Mouse (Mus musculus): ENCODE measurements at regions not wholly inside any gene's neighbourhood (a gene's known extent, or its start where the extent isn't known, plus 50 kb on each side); places are given as distances from the start of the nearest gene placed in this dataset.

DNA sequence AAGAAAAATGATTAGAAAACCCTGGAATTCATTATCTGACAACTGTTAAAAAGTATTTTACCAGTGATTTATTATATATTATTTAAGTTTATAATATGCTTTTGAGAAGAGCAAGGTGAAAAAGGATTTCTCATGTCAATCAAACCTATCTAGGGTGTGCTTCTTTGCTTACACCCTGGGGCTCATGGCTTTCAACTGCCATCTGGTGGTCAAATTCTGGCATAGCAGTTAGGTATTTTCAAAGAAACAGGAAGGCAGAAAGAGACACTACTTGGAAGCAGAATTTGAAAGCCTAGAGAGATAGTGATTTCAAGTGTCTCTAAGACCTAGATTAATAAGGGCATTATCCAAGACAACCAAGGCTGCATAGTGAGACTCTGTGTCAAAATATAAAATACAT lies 167.8 kb upstream of the Amot start:
- DNase-seq (ENCODE audit: low spot score in 2 of 2): peak in 1 of 2 experiments; percentile 7

GRCm38 (mm10) chrX:145651647-145652046 lies 146.7 kb upstream of the Amot start:
- DNase-seq (ENCODE audit: low spot score in 2 of 2): no peak

- no peak for DNase-seq (ENCODE audit: low spot score in 2 of 2)
Observed at GRCm38 (mm10) chrX:145619649-145620048, 114.7 kb upstream of the Amot start.

- no peak for DNase-seq (ENCODE audit: low spot score in 2 of 2)
Observed at GRCm38 (mm10) chrX:145602085-145602484, 97.1 kb upstream of the Amot start.

GRCm38 (mm10) chrX:145590733-145591132 lies 85.8 kb upstream of the Amot start:
- no peak for DNase-seq (ENCODE audit: low spot score in 2 of 2)

DNA sequence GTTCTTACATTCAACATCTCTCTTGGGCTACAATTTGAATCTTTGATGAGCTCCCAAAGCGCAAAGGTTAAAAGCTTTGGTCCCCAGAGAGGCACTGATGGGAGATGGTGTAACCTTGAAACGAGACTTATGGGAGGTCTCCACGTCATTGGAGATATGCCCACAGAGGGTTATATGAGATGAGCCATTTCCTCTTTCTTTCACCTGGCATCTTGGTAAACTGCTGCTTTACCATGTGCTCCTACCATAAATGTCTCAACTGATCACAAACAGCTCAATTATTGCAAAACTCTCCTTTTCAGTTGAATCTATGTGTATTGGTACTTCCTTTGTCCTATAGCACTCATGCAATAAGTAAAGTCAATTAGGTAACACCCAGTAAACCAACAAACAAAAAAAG lies 62.5 kb upstream of the Amot start:
- no peak for DNase-seq (ENCODE audit: low spot score in 2 of 2)

DNA sequence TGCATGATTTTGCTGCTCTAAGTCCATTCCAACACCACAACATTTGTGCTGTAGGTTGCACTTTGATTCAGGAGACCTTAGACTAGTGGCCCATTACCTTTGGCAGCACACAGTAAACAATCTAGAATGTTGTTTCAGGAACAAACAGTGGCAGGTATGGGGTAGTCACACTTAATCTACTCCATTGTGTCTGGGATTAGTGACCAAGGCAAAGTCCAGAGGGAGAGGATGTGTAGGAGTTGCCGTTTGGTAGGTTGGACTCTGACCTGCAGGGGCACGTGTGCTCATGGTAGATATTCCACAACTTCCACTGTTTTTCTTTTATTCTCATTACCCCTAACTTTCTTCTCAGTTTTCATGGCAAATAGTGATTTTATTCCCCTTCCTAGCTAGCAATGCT lies 62.1 kb upstream of the Amot start:
- DNase-seq (ENCODE audit: low spot score in 2 of 2): no peak

DNA sequence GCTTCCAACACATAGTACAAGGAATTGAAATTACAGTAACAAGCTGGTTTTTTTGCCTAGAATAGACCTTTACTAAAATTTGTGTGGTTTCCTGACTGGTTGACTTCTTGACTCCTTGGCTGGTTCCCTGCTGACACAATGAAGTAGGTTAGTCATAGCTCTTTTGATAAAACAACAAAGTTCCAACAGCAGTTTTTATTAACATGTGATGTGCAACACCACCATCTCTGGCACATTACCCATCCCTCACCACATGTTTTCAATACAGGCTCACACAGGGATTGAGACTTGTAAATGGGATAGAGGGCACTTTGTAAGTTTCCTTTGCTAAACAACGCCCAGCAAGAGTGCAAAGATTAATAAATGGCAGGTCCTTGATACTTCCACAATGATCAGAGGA lies 53.9 kb upstream of the Amot start:
- no peak for DNase-seq (ENCODE audit: low spot score in 2 of 2)

All from frontal cortex, postnatal 25 days (tissue).